Mouse (Mus musculus) neural tube, embryonic 12.5 days (tissue): ENCODE data around the gene Eps15l1. TPM values are rescaled to one million over a fixed set of nuclear protein-coding genes. Genes with fewer than 3 reads are reported as not detected.

ENCODE experiments used
- ATAC-seq: fragments of 200-750 bp; cut with Nextera tagmentation; 2 replicates; pipeline ENCODE4 v1.8.0; 2017; ENCODE audit warnings: low read depth, mild to moderate bottlenecking, moderate TSS enrichment, moderate library complexity; ENCODE audit not compliant: low FRiP score
- H3K27ac ChIP-seq: fragments of 300-500 bp; sonication (generic); 2 replicates; pipeline ENCODE4 v1.5.1; 2016
- H3K27me3 ChIP-seq: fragments of 300-500 bp; sonication (generic); replicated peaks from 2 replicates; pipeline ENCODE4 v1.6.1; 2016; ENCODE audit warnings: mild to moderate bottlenecking
- H3K36me3 ChIP-seq: fragments of 300-500 bp; sonication (generic); 2 replicates; pipeline ENCODE4 v1.6.1; 2016; ENCODE audit warnings: mild to moderate bottlenecking
- H3K4me1 ChIP-seq: fragments of 300-500 bp; sonication (generic); 2 replicates; pipeline ENCODE4 v1.6.1; 2016
- H3K4me2 ChIP-seq: fragments of 300-500 bp; sonication (generic); replicated peaks from 2 replicates; pipeline ENCODE4 v1.6.1; 2016; ENCODE audit warnings: mild to moderate bottlenecking
- H3K4me3 ChIP-seq: fragments of 300-500 bp; sonication (generic); 2 replicates; pipeline ENCODE4 v1.5.1; 2016
- H3K9ac ChIP-seq: fragments of 300-500 bp; sonication (generic); 2 replicates; pipeline ENCODE4 v1.6.1; 2016; ENCODE audit warnings: mild to moderate bottlenecking
- H3K9me3 ChIP-seq: fragments of 300-500 bp; sonication (generic); 2 replicates; pipeline ENCODE4 v1.6.1; 2016; ENCODE audit warnings: mild to moderate bottlenecking
- WGBS: fragments of 180-500 bp; shearing (Covaris S2); methylation state at CpG from one replicate; pipeline ENCODE4 v1.1.7; 2016; 5-methylcytosine and 5-hydroxymethylcytosine counted together
- polyA plus RNA-seq: library from polyadenylated mRNA; unstranded; fragments of >200 nt; fragmentation: Nextera tagmentation; extraction: Ambion mirVana; gene quantifications from 2 replicates; pipeline ENCODE4 v1.2.1, GENCODE M21; 2016

Eps15l1 gene
- polyA plus RNA-seq, 1 experiment from 2014 or later: 74.0 TPM

DNA sequence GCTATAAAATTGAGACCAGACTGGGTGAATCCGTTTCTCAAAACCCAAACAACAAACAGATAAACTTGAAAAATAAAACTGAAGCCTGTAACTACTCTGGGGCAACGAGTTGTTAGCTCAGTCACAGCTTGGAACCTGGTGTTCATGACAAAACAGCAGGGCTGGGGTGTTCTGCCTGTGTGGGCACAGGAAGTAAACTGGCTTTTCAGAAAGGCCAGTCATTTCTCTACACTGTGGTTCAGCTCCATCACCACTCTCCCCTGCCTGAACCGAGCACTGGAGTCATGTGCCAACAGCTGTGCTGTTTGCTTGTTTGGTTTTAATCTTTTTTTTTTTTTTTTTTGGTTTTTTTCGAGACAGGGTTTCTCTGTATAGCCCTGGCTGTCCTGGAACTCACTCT is 77.5 kb downstream of the Eps15l1 start:
- WGBS: 84% methylated on average over 4 of the region's 4 CpGs
- Histone ChIP-seq H3K36me3 (peaks cover 78% of the 10 kb centered on the region), H3K4me2 (no peak overlapping the region), H3K4me3 (no peak overlapping the region), H3K4me1 (no peaks in the 10 kb centered on the region), H3K9me3 (no peaks in the 10 kb centered on the region), H3K9ac (no peak overlapping the region), H3K27me3 (no peaks in the 10 kb centered on the region), H3K27ac (no peak overlapping the region)
- no peak for ATAC-seq

DNA sequence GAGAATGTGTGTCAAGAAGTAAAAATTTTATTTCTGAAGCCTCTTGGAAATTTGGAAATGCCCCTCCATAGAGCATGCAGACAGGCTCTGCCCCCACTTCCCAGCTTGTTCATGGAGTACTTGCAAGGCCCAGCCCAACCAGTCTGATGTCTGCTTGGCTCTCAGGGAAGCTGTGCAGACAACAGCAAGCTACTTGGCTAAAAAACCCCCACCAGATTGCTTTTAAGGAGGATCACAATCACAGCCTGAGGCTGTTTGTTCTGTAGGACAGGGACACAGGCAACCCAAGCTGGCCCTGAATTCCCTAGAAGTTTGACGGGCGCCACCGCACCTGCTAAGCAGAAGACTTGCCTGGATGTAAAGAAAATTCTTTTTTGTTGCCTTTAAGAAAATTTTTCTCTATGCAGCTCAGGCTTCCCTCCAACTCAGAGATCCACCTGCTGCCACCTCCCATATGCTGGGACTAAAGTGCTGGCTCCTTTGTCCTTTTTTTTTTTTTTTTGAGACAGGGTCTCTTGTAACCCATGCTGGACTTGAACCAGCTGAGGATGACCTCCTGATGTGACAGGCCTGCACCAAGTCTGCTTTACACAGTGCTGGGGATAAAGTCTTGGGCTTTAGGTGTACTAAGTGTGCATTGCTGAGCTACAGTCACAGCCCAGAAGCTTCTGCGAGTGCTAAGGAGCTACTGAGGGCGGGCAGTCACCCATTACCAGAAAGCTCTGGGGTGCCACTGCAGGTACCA is 78.5 kb downstream of the Eps15l1 start:
- H3K9me3 ChIP-seq: no peaks in the 10 kb centered on the region
- peaks cover 83% of the 10 kb centered on the region for H3K36me3 ChIP-seq
- H3K4me3 ChIP-seq: no peak overlapping the region
- no peaks in the 10 kb centered on the region for H3K4me1 ChIP-seq
- no peak overlapping the region for H3K4me2 ChIP-seq
- H3K27me3 ChIP-seq: no peaks in the 10 kb centered on the region
- ATAC-seq: no peak
- H3K9ac ChIP-seq: no peak overlapping the region
- H3K27ac ChIP-seq: no peak overlapping the region
- WGBS: 90% methylated on average over 5 of the region's 5 CpGs

DNA sequence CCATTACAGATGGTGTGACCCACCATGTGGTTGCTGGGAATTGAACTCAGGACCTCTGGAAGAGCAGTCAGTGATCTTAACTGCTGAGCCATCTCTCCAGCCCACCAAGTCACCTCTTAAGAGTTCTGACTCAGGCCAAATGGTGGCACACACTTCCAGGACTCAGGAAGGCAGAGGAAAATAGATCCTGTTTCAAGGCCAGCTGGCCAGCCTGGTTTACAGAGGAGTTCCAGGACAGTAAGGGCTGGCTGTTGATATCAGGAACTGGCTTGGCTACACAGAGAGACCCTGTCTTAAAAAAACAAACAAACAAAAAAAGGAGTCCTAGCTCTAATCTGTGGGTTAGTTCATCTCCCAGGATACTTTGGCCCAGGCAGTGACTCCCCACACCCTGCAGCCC is 84.2 kb downstream of the Eps15l1 start:
- Histone ChIP-seq H3K4me1 (no peaks in the 10 kb centered on the region), H3K36me3 (peaks cover 58% of the 10 kb centered on the region), H3K9ac (no peak overlapping the region), H3K9me3 (no peaks in the 10 kb centered on the region), H3K4me2 (no peak overlapping the region), H3K27ac (no peak overlapping the region), H3K4me3 (no peak overlapping the region), H3K27me3 (no peaks in the 10 kb centered on the region)
- no peak for ATAC-seq

DNA sequence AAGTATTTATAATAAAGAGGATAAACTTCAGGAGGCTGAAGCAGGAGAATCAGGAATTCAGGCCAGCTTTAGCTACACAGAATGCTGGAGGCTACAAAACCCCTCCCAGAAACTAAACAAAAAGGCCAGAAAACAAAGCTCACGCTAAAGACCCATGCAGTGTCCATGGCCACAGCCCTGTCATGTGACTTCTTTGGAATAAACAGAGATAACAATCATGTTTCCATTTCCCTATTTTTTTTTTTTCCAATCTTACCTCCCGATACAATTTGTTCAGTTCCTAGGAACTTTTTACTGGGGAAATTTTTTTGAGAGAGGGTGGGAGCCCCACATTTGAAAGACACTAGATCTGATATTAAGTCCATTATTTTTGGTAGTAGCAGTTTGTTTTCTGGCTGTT is 85.0 kb downstream of the Eps15l1 start:
- H3K27ac ChIP-seq: no peak overlapping the region

DNA sequence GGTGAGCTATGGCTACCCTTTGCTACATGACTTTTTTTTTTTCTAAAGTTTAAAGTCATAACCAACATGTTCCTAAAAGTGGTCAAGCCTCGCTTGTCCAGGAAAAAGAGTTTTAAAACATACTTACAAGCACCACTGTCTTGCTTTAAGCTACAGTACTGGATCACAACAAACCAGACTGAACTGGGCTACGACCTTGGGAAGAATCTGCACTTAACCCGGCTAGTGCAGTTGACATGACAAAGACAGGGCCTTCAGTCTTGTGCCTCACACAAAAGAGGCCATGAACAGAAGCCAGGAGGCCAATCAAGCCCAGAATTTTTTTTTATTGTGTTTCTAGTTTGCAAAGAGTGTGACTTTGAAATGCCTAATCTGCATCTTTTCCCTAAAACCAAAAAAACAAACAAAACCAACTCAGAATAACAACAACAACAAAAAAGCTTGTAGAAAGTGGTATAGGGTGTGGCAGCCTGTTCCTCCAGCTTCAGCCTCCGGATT is 87.1 kb downstream of the Eps15l1 start:
- WGBS: 67% methylated on average over 4 of the region's 4 CpGs
- ATAC-seq: no peak

More for the DNA sequence above, 85.0 kb downstream of the Eps15l1 start:
- 84% methylated on average over 2 of the region's 2 CpGs for WGBS
- Histone ChIP-seq H3K9ac (no peak overlapping the region), H3K27me3 (no peaks in the 10 kb centered on the region), H3K36me3 (peaks cover 51% of the 10 kb centered on the region), H3K4me1 (no peaks in the 10 kb centered on the region), H3K4me3 (no peak overlapping the region), H3K9me3 (no peaks in the 10 kb centered on the region), H3K4me2 (no peak overlapping the region)
- no peak for ATAC-seq

DNA sequence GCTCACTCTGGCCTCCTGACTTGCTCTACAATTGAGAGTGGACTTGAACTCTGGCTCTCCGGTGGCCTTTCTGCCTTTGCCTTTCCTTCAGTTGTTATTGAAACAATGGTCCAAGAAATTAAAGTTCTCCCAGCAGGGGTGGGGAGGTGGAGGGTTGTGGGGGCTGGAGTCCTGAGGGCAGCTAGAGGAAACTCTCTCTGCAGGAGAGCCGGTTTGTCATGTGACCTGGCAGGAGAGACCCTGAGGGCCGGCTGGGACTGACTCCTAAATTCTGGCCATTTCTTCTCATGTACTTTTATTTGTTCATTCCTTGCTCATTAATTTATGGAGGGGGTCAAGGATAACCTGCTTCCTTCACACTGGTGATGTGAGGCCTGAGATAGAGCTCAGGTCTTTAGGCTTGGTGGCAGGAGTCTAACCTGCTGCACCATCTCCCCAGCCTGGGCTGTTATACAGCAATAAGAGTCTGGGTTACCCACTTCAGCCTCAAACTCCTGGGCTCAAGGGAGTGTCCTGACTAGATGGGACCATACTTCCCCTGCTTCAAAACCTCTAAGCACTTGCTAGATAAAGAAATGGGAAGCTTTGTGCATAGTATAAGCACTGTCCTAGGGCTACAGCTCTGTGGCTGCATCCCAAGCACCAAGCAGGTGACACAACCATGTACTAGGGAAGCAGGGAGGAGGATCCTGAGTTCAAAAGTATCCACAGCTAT is 87.7 kb downstream of the Eps15l1 start:
- ATAC-seq: no peak
- no peaks in the 10 kb centered on the region for H3K27me3 ChIP-seq
- no peak overlapping the region for H3K9ac ChIP-seq
- H3K27ac ChIP-seq: no peak overlapping the region
- peaks cover 24% of the 10 kb centered on the region for H3K36me3 ChIP-seq
- H3K9me3 ChIP-seq: no peaks in the 10 kb centered on the region
- no peaks in the 10 kb centered on the region for H3K4me1 ChIP-seq
- no peak overlapping the region for H3K4me2 ChIP-seq
- H3K4me3 ChIP-seq: no peak overlapping the region
- 51% methylated on average over 3 of the region's 3 CpGs for WGBS

More for the DNA sequence above, 87.1 kb downstream of the Eps15l1 start:
- peaks cover 31% of the 10 kb centered on the region for H3K36me3 ChIP-seq
- no peaks in the 10 kb centered on the region for H3K4me1 ChIP-seq
- H3K4me3 ChIP-seq: no peak overlapping the region
- H3K9ac ChIP-seq: no peak overlapping the region
- H3K27ac ChIP-seq: no peak overlapping the region
- no peaks in the 10 kb centered on the region for H3K27me3 ChIP-seq
- no peaks in the 10 kb centered on the region for H3K9me3 ChIP-seq
- H3K4me2 ChIP-seq: no peak overlapping the region

DNA sequence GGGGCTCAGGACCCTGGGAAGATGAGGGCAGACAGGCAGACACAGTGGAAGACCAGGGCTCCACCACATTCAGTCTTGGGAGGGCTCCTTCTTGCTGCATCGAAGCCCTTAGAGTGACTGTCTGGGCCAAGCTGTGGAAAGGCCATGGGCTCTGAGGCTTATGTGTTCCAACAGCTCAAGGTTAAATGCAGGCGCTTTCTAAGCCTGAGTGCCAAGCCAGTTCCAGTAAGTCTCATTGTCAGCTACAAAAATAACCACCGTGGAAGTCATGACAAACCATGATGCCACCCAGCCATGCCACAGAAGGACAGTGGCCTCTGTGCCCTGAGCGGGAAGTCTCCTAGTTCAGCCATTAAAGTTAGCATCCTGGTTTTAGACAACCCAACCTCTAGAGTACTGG is 89.6 kb downstream of the Eps15l1 start:
- H3K27me3 ChIP-seq: no peaks in the 10 kb centered on the region
- no peak for ATAC-seq
- no peak overlapping the region for H3K4me2 ChIP-seq
- no peak overlapping the region for H3K27ac ChIP-seq
- no peaks in the 10 kb centered on the region for H3K4me1 ChIP-seq
- H3K9ac ChIP-seq: no peak overlapping the region
- H3K9me3 ChIP-seq: no peaks in the 10 kb centered on the region
- 92% methylated on average over 4 of the region's 4 CpGs for WGBS
- H3K4me3 ChIP-seq: no peak overlapping the region
- peaks cover 10% of the 10 kb centered on the region; the same call in 1 of the 2 replicates for H3K36me3 ChIP-seq

DNA sequence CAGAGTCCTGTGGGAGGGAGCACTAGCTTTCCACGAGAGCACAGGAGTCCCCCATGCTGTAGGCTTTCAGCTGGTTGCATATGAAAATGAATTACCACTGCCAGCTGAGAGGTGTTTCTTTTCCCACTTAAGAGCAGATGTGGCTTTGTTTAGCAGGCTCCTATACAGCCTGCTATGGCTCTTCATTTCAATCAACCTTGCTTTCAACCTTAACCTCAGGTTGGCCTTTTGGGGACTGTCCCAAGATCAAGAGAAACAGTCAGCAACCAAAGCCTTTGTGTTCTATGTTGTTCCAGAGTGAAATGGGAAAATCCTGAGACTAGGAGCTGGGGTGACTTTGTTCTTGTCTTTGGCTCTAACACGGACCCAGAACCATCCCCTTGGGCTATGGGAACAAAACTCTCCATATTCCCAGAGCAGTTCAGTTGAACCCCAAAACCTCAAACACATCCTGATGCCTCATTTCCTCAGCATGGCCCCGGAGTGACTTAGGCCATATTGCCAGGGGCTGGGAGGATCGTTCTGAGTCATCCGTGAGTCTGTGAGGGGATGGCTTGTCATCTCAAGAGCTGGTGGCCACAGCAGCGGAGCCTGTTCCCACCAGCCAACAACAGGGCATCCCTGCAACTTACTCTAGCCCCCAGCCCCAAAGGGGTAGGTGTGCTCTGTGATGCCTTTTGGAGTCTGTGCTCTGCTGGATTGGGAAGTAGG is 90.3 kb downstream of the Eps15l1 start:
- Histone ChIP-seq H3K36me3 (peaks cover 7% of the 10 kb centered on the region; the same call in 1 of the 2 replicates), H3K9ac (no peak overlapping the region), H3K27ac (no peak overlapping the region), H3K4me1 (no peaks in the 10 kb centered on the region), H3K27me3 (no peaks in the 10 kb centered on the region), H3K4me2 (no peak overlapping the region), H3K9me3 (no peaks in the 10 kb centered on the region), H3K4me3 (no peak overlapping the region)
- no peak for ATAC-seq
- WGBS: 86% methylated on average over 6 of the region's 6 CpGs

DNA sequence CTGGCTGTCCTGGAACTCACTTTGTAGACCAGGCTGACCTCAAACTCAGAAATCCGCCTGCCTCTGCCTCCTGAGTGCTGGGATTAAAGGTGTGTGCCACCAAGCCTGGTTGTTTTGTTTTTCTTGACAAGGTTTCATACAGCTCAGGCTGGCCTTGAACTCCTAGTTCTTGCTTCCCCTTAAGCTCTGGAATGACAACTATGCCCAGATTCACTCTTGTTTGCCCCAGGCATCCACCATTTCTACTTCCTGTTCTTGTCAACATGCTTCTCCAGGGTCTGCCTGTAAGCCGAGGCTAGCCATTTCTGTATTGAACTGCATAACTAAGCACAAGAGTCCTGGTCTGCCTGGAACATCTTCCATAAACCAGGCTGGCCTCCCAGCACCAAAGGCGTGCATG is 92.1 kb downstream of the Eps15l1 start:
- no peak overlapping the region for H3K9ac ChIP-seq
- 94% methylated on average over 3 of the region's 3 CpGs for WGBS
- H3K9me3 ChIP-seq: no peaks in the 10 kb centered on the region
- no peaks in the 10 kb centered on the region for H3K4me1 ChIP-seq
- ATAC-seq: no peak
- H3K4me3 ChIP-seq: no peak overlapping the region
- H3K36me3 ChIP-seq: no peaks in the 10 kb centered on the region
- no peak overlapping the region for H3K4me2 ChIP-seq
- H3K27me3 ChIP-seq: no peaks in the 10 kb centered on the region
- H3K27ac ChIP-seq: no peak overlapping the region

DNA sequence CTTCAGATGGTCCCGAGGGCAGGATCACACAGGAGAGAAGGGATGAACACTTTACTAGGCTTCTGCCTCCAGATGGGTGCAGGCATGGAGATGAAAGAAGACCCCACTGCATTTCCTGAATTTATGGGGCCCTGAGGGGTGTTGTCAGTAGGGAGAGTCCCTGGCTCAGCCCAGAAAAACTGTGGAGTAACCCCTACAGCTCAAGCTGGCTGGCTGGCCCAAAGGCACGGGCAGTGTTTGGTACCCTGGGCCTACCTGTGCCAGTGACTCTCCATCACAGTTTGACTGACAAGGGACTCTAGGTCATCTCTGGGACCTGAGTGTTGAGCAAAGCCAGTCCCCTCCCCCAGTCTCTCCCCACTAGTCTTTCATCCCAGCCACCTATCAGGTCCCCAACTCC is 96.6 kb downstream of the Eps15l1 start:
- no peaks in the 10 kb centered on the region for H3K9me3 ChIP-seq
- H3K4me1 ChIP-seq: peaks cover 5% of the 10 kb centered on the region
- no peak overlapping the region for H3K4me3 ChIP-seq
- no peak overlapping the region for H3K9ac ChIP-seq
- no peak for ATAC-seq
- H3K27me3 ChIP-seq: peaks cover 36% of the 10 kb centered on the region
- no peaks in the 10 kb centered on the region for H3K36me3 ChIP-seq
- WGBS: 83% methylated on average over 2 of the region's 2 CpGs
- no peak overlapping the region for H3K4me2 ChIP-seq
- H3K27ac ChIP-seq: no peak overlapping the region

DNA sequence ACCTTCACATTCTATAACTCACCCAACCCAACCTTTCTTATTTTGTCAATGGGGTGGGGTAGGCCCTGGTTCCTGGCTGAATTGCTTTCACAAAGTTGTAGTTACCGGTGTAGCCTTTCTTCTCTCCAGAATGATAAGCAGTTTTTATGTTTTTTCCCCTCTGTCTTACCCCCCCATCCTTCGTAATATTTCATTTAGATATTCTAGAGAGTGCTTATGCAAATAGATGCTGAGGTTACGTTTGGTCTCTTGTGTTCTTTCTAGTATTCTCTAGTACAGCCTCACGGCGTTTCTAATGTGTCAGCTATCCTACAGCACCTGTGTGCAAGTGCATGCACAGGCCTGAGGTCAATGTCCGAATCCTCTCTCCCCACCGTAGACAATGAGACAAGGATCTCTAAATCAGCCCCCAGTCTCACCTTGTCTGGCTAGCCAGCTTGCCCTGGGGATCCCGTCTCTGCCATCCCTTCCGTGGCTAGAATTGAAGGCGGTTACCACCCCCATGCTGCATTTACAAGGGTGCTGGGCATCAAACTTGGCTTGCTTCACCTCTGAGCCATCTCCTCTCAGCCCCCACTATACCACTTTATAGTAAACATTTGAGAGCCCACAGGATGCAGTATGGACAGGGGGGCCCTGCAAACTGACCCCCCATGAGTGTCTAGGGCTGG is 97.1 kb downstream of the Eps15l1 start:
- no peaks in the 10 kb centered on the region for H3K36me3 ChIP-seq
- no peaks in the 10 kb centered on the region for H3K9me3 ChIP-seq
- H3K4me3 ChIP-seq: no peak overlapping the region
- peaks cover 42% of the 10 kb centered on the region for H3K27me3 ChIP-seq
- H3K4me2 ChIP-seq: no peak overlapping the region
- WGBS: 86% methylated on average over 10 of the region's 10 CpGs
- H3K27ac ChIP-seq: no peak overlapping the region
- H3K4me1 ChIP-seq: peaks cover 10% of the 10 kb centered on the region
- ATAC-seq: no peak
- H3K9ac ChIP-seq: no peak overlapping the region
